Mouse (Mus musculus) liver, adult (tissue): ENCODE results near the gene Klf15.

Source experiments
- GATA4 ChIP-seq: IDR thresholded peaks from 2 replicates; pipeline ENCODE4 v1.6.1; 2014; ENCODE audit warnings: mild to moderate bottlenecking, low read length; ENCODE audit not compliant: insufficient replicate concordance

The Klf15 gene

GRCm38 (mm10) chr6:90457421-90457820 lies 5.0 kb upstream of the Klf15 start:
- TF ChIP-seq GATA4, result no peak

DNA sequence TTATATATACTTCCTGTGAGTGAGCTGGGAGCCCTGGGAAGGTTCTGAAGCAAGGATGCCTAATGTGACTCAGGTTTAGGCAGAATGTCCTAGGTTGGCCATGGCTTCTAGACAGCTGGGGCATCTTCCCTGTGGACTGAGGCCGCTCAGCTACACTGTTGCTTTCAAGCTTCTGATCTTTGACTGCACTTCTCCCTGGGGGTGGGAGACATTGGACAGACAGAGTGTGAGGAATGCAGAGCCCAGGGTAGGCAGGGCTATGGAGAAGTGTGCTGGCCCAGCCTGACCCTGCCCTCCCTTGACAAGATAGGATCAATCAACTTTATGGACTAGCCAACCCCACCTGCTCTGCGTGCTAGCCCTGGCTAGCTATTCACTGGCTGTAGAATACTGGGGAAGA lies 1.2 kb upstream of the Klf15 start:
- no peak for TF ChIP-seq GATA4

- TF ChIP-seq GATA4, result no peak
Measured at GRCm38 (mm10) chr6:90461771-90462170, 605 bp upstream of the Klf15 start.

GRCm38 (mm10) chr6:90462841-90463227 lies 458 bp downstream of the Klf15 start:
- TF ChIP-seq GATA4, result no peak

- peak; percentile 98; the same call in 1 of the 2 replicates for TF ChIP-seq GATA4
Measured at GRCm38 (mm10) chr6:90463228-90463862, 969 bp downstream of the Klf15 start.

DNA sequence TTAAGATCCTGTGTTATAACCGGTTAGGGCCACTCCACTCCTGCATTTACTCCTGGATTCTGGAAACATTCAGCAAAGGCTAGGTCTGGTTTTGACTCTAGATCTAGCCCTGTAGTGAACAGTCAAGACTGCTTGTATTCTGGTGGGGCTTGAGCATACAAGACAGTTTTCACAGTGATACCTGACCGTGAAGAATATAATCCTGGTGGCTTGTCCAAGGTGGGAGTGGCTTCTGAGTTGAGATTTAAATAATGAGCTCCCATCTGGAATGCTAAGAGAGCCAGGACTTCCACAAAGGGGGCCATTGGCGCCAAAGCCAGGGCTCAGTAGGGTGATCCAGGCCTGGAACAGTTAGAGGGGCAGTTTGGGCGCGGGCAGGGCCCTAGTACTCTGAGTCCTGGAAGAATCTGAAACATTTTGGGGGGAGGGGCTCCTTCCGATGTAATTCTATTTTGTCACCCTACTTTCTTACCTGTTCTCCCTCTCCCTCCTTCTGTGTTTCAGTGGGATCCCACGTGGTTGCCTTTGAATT lies 1.6 kb downstream of the Klf15 start:
- no peak for TF ChIP-seq GATA4

GRCm38 (mm10) chr6:90465028-90465640 lies 2.8 kb downstream of the Klf15 start:
- TF ChIP-seq GATA4, result no peak

- no peak for TF ChIP-seq GATA4
Measured at GRCm38 (mm10) chr6:90466079-90466478, 3.7 kb downstream of the Klf15 start.

- no peak for TF ChIP-seq GATA4
Measured at GRCm38 (mm10) chr6:90466847-90467410, 4.6 kb downstream of the Klf15 start.

DNA sequence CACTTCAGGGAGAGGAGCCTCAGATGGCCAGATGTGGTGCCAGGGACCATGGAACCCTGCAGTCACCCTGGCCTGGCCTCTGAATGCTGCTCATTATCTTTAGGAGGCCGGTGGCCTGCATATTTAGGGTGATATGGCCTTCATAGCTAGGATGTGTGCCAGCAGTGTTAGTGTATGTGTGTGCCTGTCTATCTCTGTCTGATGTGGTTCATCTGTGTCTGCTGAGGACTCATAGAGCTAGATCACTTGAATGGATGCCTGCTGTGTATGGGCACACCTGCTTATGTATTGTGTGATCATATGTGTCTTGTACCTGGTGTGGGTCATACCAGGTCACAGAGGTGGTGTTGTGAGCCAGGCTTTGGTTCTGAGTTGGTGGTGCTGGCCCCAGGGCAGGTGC lies 5.8 kb downstream of the Klf15 start:
- no peak for TF ChIP-seq GATA4

DNA sequence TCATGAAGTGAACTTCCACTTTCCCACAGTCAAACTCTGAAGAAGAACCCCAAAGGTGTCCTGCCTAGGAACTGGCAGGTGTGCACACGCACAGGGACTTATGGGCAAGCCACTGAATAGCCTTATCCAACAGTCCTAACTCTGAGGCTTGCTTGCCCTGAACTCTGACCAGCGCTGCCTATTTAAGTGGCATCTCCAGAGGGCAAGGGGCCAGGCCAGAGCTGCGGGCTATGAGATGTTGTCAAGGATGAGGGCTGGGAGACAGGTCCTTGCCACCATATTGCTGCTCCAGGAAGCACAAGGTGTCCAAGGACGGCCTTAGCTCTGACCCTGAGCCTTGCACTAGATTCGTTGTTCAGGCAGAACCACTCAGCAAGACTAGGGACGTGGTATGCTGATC lies 6.7 kb downstream of the Klf15 start:
- TF ChIP-seq GATA4, result no peak

DNA sequence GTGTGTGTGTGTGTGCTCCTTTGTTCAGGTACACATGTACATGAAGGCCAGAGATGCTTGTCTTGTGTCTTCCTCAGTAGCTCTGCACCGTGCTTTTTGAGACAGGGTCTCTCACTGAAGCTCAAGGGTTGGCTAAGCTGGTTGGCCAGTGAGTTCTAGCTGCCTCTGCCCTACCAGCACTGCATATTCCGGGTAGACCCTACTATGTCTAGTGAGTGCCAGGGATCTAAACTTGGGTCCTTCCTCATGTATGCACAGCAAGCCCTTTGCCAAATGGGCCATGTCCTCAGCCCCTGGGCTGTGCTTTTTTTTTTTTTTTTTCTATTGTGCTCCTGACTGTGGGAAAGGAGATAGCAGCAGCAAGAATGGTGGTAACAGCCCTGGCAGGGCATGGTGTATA lies 7.9 kb downstream of the Klf15 start:
- no peak for TF ChIP-seq GATA4

- no peak for TF ChIP-seq GATA4
Measured at GRCm38 (mm10) chr6:90470947-90471541, 8.7 kb downstream of the Klf15 start.

DNA sequence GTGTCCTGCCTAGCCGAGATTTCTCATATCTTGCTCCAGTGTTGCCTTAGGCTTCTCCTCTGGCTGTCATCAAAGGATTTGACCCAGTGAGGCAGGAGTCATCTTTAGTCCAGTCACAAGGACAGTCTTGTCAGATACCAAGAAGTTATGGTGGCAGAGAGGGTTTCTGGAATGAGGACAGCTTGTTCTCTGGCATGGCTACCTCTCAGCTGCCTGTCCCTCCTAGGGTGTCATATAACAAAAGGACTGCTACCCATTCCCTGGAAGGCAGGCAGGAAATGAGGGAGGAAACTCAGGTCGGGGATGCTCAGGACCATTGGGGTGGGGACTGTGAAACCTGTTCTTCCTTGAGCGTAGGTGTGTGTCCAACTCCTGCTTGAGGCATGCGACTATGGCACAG lies 9.7 kb downstream of the Klf15 start:
- TF ChIP-seq GATA4, result no peak

GRCm38 (mm10) chr6:90472697-90473096 lies 10.3 kb downstream of the Klf15 start:
- no peak for TF ChIP-seq GATA4
